Mouse (Mus musculus) right cerebral cortex, adult 2 months (tissue): ENCODE measurements around the gene Fam122a.

Experiments used
- DNase-seq, 2 experiments: peaks; one replicate each; pipeline ENCODE4 v3.0.0; 2021 to 2022; ENCODE audit warnings: low spot score in 2 of 2

Gene Fam122a

DNA sequence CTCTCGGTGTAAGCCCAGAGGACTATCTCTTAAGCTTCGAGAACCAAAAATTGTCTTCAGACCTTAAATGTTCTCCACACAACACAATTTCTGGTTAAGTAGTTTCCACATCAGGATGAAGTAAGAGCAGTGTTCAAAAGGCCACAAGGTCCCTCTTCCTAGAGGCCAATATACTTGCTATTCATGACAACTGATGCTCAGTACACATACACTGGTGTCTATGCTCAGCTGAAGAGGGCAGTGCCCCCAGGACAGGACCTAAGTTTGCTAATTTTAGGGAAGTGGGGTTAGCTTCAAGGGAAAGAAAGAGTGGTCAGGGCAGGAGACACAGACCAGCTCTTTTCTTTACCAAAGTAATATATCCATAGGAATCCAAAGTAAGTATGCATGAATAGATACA lies 45.8 kb downstream of the Fam122a start:
- no peak for DNase-seq

DNA sequence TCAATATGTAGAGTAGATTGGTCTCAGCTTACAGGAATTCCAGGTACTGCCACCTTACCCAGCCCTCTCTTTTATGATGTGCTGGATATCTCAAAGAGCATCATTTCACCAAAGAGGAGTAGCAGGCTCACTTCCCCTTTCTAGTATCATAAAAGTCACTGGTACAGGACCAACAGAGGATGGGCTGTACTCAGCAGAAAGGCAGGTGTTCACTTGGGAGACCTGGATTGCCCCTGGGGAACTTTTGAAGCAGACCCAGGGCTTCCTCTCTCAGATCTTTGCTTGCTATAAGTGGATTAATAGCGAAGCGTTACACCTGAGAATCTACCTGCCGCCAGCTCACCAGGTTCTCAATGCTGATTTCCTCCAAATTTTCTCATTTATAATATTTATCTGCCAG lies 49.1 kb downstream of the Fam122a start:
- DNase-seq = no peak

DNA sequence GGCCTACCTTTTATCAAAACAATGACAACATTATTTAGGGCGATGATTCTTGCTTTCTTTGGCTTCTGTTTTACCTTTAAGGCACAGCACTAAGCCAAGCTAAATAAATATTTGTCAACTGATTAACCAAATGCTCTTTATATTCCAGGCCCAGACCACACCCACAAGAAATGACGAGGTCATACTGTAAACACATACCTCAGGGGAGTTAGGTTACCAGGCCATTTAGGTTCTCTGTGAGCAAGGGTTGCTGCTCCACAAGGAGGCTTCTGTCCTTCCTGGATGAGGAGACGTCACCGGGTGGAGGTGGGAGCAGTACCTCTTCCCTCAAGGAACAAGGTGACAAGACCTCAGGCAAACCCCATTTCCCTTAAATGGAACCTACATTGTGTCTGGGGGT lies 49.9 kb downstream of the Fam122a start:
- DNase-seq = no peak

DNA sequence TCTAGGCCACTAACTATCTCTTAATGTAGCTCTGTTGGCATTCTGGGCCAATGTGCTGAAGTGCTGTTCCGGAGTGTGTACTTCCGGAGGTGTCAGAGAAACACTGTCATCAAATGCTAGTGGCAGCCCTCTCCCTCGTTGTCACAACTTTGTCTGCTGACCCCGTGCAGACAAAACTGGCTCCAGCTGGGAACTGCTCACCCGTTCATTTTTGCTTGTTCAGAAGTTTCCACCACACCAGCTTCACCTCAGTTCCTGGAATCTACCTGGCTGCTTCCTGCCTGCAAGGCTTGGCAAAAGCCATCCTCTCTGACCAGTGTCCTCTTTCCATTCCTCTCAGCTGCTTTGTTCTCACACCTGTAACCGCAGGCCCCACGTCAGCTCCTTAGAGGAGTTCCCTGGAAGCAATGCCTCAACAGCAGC lies 50.4 kb downstream of the Fam122a start:
- DNase-seq = no peak
